Mouse (Mus musculus): ENCODE results near the gene Ncoa5.

Ncoa5 gene

DNA sequence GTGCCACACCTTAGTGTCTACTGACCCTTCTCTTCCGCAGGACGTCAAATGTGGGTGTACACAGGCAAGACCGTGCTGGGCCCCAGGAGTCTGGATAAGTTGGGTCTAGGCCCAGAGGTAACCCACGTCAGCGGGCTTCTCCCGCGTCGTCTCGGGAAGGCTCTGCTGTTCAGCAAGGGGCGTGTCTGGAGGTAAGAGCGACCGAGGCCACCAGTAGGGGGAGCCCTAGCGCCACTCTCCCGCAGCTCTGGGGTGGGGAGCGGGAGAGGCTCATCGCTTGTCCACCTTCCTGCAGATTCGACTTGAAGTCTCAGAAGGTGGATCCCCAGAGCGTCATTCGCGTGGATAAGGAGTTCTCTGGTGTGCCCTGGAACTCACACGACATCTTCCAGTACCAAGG is 81.4 kb downstream of the Ncoa5 start:
- DNase-seq: peak; percentile 40

GRCm38 (mm10) chr2:164952448-164952847 is 82.2 kb downstream of the Ncoa5 start:
- no peak for DNase-seq

- no peak for DNase-seq
Measured at GRCm38 (mm10) chr2:164951745-164952144, 82.9 kb downstream of the Ncoa5 start.

- DNase-seq: no peak
Measured at GRCm38 (mm10) chr2:164950501-164950900, 84.2 kb downstream of the Ncoa5 start.

Measured in kidney, adult 11 months (tissue).